Mouse (Mus musculus) lung, adult 2 months (tissue): ENCODE results near the gene Plxna4.

Source experiments
- CTCF ChIP-seq: fragments of 200-500 bp; IDR thresholded peaks from 2 replicates; pipeline ENCODE4 v1.5.1; 2011; ENCODE audit warnings: mild to moderate bottlenecking, low read length, control low read depth; ENCODE audit not compliant: insufficient read depth
- POLR2A ChIP-seq: fragments of 200-500 bp; IDR thresholded peaks from 2 replicates; pipeline ENCODE4 v1.6.1; 2011; ENCODE audit warnings: low read depth, mild to moderate bottlenecking, control low read depth, low read length, borderline replicate concordance; ENCODE audit errors: extremely low read depth

DNA sequence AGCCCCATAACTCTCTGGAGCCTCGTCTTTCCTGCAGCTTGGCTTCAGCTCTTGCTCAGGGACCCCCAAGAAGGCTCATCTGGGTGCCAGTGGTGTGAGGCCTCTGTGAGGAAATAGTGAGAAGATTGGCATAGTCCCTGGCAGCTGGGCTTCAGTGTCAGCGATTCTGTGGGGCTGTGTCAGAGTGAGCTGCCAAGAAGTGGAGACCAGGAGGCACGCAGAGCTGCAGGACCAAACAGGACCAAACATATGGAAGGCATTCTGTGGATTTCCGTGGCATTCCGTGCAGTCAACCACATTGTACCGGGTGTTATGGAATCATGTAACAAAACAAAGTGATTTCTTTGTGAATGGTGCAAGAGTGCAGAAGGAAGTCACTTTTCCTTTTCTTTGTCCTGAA, 461.1 kb downstream of the Plxna4 start:
- TF ChIP-seq CTCF (no peak), POLR2A (no peak)
